In the genomic region with DNA sequence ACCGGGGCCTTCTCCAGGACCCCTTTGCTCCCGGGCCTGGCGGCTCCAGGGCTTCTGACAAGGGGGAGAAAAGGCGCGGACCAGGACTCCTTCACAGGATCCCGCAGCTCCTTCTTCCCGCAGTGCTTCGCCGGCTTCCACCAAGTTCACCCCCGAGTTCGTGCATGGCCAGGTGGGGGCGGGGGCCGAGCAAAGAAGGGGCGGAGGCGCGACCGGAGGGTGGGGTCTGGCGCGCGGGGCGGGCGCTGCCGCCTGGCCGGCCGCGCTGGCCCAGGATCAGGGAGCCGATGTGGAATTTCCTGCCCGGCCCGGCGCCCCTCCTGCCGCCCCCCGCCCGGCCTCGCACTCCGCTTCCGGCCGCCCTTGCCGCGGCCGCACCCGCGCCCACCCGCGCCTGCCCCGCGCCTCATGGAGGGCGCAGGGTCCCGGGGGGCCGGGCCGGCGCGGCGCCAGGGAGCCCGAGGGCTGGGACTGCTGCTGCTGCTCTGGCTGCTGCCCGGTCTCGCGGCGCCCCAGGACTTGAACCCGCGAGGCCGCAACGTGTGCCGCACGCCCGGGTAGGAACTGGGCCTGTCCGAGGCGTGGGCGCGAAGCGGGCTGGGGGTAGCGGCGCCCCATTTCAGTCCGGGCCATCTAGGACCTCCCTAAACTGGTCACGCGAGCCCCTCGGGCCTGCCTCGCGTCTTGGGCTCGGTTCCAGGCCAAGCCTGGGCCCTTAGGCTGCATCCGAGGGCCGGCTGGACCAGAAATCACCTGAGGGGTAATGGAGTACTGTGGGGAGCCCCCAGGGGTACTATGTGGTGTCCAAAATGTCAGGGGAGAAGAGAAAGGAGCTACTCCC, we compare ENCODE assay signal across 8 mouse cellular contexts. TPM values are rescaled to one million over a fixed set of nuclear protein-coding genes. Genes with fewer than 3 reads are reported as not detected.
DNase-seq lines count a peak whose midpoint lies in the region; ATAC-seq and TF ChIP-seq lines count a peak whose summit lies in the region.

A gene (plus strand): TSS at position 312 of the 841 bp plus-strand sequence.

- H3K4me2 ChIP-seq in intestine, postnatal 0 days (replicated peaks; ENCODE audit: low read depth): peak within 1 kb of the TSS; percentile 73
- peak within 1 kb of the TSS; percentile 85 for H3K4me2 ChIP-seq in lung, embryonic 16.5 days (ENCODE audit: low read depth, low read length)
- peak within 1 kb of the TSS; percentile 77 for H3K4me2 ChIP-seq in stomach, embryonic 15.5 days

- peak within 1 kb of the TSS; percentile 56 for H3K4me3 ChIP-seq in intestine, postnatal 0 days (ENCODE audit: low read depth, low read length)
- peak within 1 kb of the TSS; percentile 76 for H3K4me3 ChIP-seq in lung, embryonic 16.5 days (ENCODE audit: low read length)
- peak within 1 kb of the TSS; percentile 67 for H3K4me3 ChIP-seq in stomach, embryonic 15.5 days (replicated peaks)

- H3K27ac ChIP-seq in intestine, postnatal 0 days (ENCODE audit: low read depth, low read length): peak within 1 kb of the TSS; percentile 77
- H3K27ac ChIP-seq in lung, embryonic 16.5 days (ENCODE audit: low read length): peak within 1 kb of the TSS; percentile 97
- peak within 1 kb of the TSS; percentile 95 for H3K27ac ChIP-seq in stomach, embryonic 15.5 days

- no peak for TF ChIP-seq POLR2A in brain, embryonic 14.5 days (IDR thresholded peaks at IDR 0.05; ENCODE audit: borderline replicate concordance, extremely low read depth, insufficient read depth, insufficient read length, poor library complexity, severe bottlenecking)

- no peak for TF ChIP-seq CTCF in brain, embryonic 14.5 days (IDR thresholded peaks at IDR 0.05; ENCODE audit: borderline replicate concordance, extremely low read depth, insufficient read depth, insufficient read length)
- no peak for TF ChIP-seq CTCF in intestine, postnatal 0 days (IDR thresholded peaks at IDR 0.05; ENCODE audit: low read depth)

- peak; percentile 41 for ATAC-seq in intestine, postnatal 0 days
- peak; percentile 79 for ATAC-seq in lung, embryonic 16.5 days (ENCODE audit: low read depth)
- peak; percentile 65 for ATAC-seq in stomach, embryonic 15.5 days (ENCODE audit: insufficient read depth, low FRiP score, low read depth)
- no peak for ATAC-seq in erythroid progenitor cell, adult 5-6 weeks (replicated peaks; ENCODE audit: low FRiP score, poor library complexity, severe bottlenecking)

- H3K9me3 ChIP-seq in intestine, postnatal 0 days (ENCODE audit: control insufficient read depth): no peaks in the 10 kb centered on the region
- H3K9me3 ChIP-seq in lung, embryonic 16.5 days (ENCODE audit: control insufficient read depth, low read length): no peaks in the 10 kb centered on the region
- H3K9me3 ChIP-seq in stomach, embryonic 15.5 days: no peaks in the 10 kb centered on the region

- intact Hi-C loops in left cerebral cortex, postnatal 14 days (cut with DNase I): no loop called here

- H3K9ac ChIP-seq in intestine, postnatal 0 days (ENCODE audit: low read depth, low read length): peak within 1 kb of the TSS; percentile 69
- H3K9ac ChIP-seq in lung, embryonic 16.5 days (ENCODE audit: low read length): peak within 1 kb of the TSS; percentile 94
- peak within 1 kb of the TSS; percentile 74 for H3K9ac ChIP-seq in stomach, embryonic 15.5 days

- 3% methylated on average over 73 of the region's 81 CpGs for WGBS in intestine, postnatal 0 days
- WGBS in lung, embryonic 16.5 days: 1% methylated on average over 59 of the region's 81 CpGs
- 2% methylated on average over 79 of the region's 81 CpGs for WGBS in stomach, embryonic 15.5 days

- peaks cover 12% of the 10 kb centered on the region for H3K36me3 ChIP-seq in intestine, postnatal 0 days (ENCODE audit: control insufficient read depth, insufficient read depth)
- peaks cover 2% of the 10 kb centered on the region; the same call in 1 of the 2 replicates for H3K36me3 ChIP-seq in lung, embryonic 16.5 days (ENCODE audit: control insufficient read depth, insufficient read depth, low read length)
- H3K36me3 ChIP-seq in stomach, embryonic 15.5 days: peaks cover 13% of the 10 kb centered on the region; the same call in 1 of the 2 replicates

- peaks cover 46% of the 10 kb centered on the region for H3K27me3 ChIP-seq in intestine, postnatal 0 days (replicated peaks; ENCODE audit: control insufficient read depth, insufficient read depth, low read length)
- H3K27me3 ChIP-seq in lung, embryonic 16.5 days (ENCODE audit: control insufficient read depth, insufficient read depth, low read depth, low read length): peaks cover 20% of the 10 kb centered on the region
- peaks cover 34% of the 10 kb centered on the region for H3K27me3 ChIP-seq in stomach, embryonic 15.5 days (replicated peaks)

- peak; percentile 75 for DNase-seq in Muller cell, postnatal 12 days (ENCODE audit: inconsistent ontology term)
- DNase-seq in brain, embryonic 14.5 days (ENCODE audit: low read depth): no peak
- DNase-seq in gonadal fat pad, adult 2 months (ENCODE audit: low read depth): no peak
- DNase-seq in left cerebral cortex, postnatal 14 days (ENCODE audit: low spot score in 2 of 2): no peak

- no peaks in the 10 kb centered on the region for H3K4me1 ChIP-seq in intestine, postnatal 0 days (replicated peaks; ENCODE audit: control insufficient read depth, insufficient read depth, low read length)
- H3K4me1 ChIP-seq in lung, embryonic 16.5 days (replicated peaks; ENCODE audit: control insufficient read depth, insufficient read depth, low read length): peaks cover 51% of the 10 kb centered on the region
- peaks cover 38% of the 10 kb centered on the region for H3K4me1 ChIP-seq in stomach, embryonic 15.5 days

RNA-seq across cellular contexts. Expression of the gene that starts here (rescaled TPM):
- 11.8 and 15.5 TPM in 2 replicates for polyA plus RNA-seq in brain, embryonic 14.5 days (2012; rRNA removed)
- 29.3 and 32.9 TPM in 2 replicates for polyA plus RNA-seq in gonadal fat pad, adult 2 months (2012; rRNA removed)
- polyA plus RNA-seq in intestine, postnatal 0 days (2015; fragmentation: Nextera tagmentation; extraction: Ambion mirVana): 6.3 and 6.9 TPM in 2 replicates
- 12.4 and 13.9 TPM in 2 replicates for polyA plus RNA-seq in lung, embryonic 16.5 days (2015; fragmentation: Nextera tagmentation; extraction: Ambion mirVana)
- 15.8 and 18.5 TPM in 2 replicates for polyA plus RNA-seq in stomach, embryonic 15.5 days (2015; fragmentation: Nextera tagmentation; extraction: Ambion mirVana)
- total RNA-seq in erythroid progenitor cell, adult 5-6 weeks (2015; ENCODE audit: low replicate concordance): 0.42 TPM in 1 of 2 replicates, not detected in the other
- total RNA-seq in erythroid progenitor cell, adult 5-6 weeks (2017; ENCODE audit: low replicate concordance): not detected in 2 replicates
- total RNA-seq in left cerebral cortex, postnatal 14 days (2021): 1 to 10 TPM; 3.8 to 4.5 TPM
